Mouse (Mus musculus): ENCODE measurements around the gene Ergic1. TPM values are rescaled to one million over a fixed set of nuclear protein-coding genes. Genes with fewer than 3 reads are reported as not detected.
A peak's percentile ranks its signal among the peaks of the same experiment; 100 is the strongest.

Gene Ergic1
- total and polyA plus RNA-seq, 3 experiments, result 53.6 to 64.4 (median 59.4) TPM

GRCm38 (mm10) chr17:26578162-26578561 lies 16.9 kb downstream of the Ergic1 start:
- peak overlapping the region; percentile 83 for H3K27ac ChIP-seq
- DNase-seq, result no peak
- TF ChIP-seq POLR2A (IDR thresholded peaks at IDR 0.05; ENCODE audit: insufficient read depth, low read depth, low read length) (no peak), EP300 (IDR thresholded peaks at IDR 0.05; ENCODE audit: insufficient read depth, low read depth, low read length) (no peak), CTCF (IDR thresholded peaks at IDR 0.05) (no peak)
- 74% methylated on average over 7 of the region's 7 CpGs for WGBS
- H3K27me3 ChIP-seq (ENCODE audit: control insufficient read depth, insufficient read depth, low read length), result no peaks in the 10 kb centered on the region
- peaks cover 61% of the 10 kb centered on the region for H3K4me1 ChIP-seq (ENCODE audit: control insufficient read depth, insufficient read depth, low read length)
- no peak overlapping the region for H3K4me3 ChIP-seq
- intact Hi-C loops (cut with DNase I), result no loop called here
- H3K36me3 ChIP-seq (ENCODE audit: control insufficient read depth, insufficient read depth, low read length), result peaks cover 2% of the 10 kb centered on the region
- H3K79me2 ChIP-seq (replicated peaks; ENCODE audit: control insufficient read depth, insufficient read depth, low read length), result no peaks in the 10 kb centered on the region; the same call in 1 of the 2 replicates
- no peak overlapping the region for H3K9ac ChIP-seq (ENCODE audit: low read depth, low read length)

DNA sequence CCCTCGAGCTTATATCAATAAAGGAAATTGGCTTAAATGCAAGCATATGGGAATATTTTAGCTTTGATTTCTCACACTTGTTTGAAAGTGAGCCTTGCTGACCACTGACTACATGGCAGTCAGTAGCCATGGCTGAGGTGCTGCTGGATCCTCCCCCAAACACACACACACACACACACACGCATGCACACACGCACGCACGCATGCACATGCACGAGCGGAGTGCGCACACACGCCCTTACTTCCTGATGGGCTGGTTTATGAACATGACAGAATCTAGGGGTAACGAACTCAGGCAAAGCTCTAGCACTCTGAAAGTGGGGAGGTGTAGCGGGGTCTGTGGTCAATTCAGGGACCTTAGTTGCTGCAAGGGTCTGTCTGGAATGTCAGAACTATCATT lies 17.5 kb downstream of the Ergic1 start:
- no peak overlapping the region for H3K9ac ChIP-seq (ENCODE audit: low read depth, low read length)
- peak overlapping the region; percentile 83 for H3K27ac ChIP-seq
- H3K79me2 ChIP-seq (replicated peaks; ENCODE audit: control insufficient read depth, insufficient read depth, low read length), result no peaks in the 10 kb centered on the region; the same call in 1 of the 2 replicates
- H3K36me3 ChIP-seq (ENCODE audit: control insufficient read depth, insufficient read depth, low read length), result peaks cover 2% of the 10 kb centered on the region
- no peak for DNase-seq
- WGBS, result 85% methylated on average over 11 of the region's 11 CpGs
- H3K27me3 ChIP-seq (ENCODE audit: control insufficient read depth, insufficient read depth, low read length), result no peaks in the 10 kb centered on the region
- H3K4me1 ChIP-seq (ENCODE audit: control insufficient read depth, insufficient read depth, low read length), result peaks cover 65% of the 10 kb centered on the region
- intact Hi-C loops (cut with DNase I), result no loop called here
- no peak overlapping the region for H3K4me3 ChIP-seq
- TF ChIP-seq EP300 (IDR thresholded peaks at IDR 0.05; ENCODE audit: insufficient read depth, low read depth, low read length) (no peak), POLR2A (IDR thresholded peaks at IDR 0.05; ENCODE audit: insufficient read depth, low read depth, low read length) (no peak), CTCF (IDR thresholded peaks at IDR 0.05) (no peak)

DNA sequence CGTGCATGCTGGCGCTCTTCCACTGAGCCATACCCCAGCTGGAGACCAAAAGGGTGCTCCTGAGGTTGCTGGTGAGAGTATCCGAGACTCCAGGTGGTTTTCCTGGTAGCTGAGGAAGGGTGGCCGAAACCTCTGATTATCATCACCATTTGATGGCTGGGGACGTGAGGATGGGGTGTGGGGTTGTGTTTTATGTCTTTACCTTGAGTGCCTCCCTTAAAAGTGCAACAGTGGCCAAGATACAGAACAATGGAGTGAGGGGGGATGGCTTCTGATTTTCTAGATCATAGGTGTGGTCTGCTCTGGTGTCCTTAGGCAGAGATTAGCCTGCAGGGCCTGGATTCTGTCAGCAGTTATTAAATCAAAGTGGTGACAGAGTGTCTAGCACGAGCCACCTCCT lies 18.1 kb downstream of the Ergic1 start:
- Histone ChIP-seq H3K4me1 (ENCODE audit: control insufficient read depth, insufficient read depth, low read length) (peaks cover 67% of the 10 kb centered on the region), H3K9ac (ENCODE audit: low read depth, low read length) (no peak overlapping the region), H3K4me3 (no peak overlapping the region), H3K79me2 (replicated peaks; ENCODE audit: control insufficient read depth, insufficient read depth, low read length) (no peaks in the 10 kb centered on the region; the same call in 1 of the 2 replicates), H3K36me3 (ENCODE audit: control insufficient read depth, insufficient read depth, low read length) (peaks cover 2% of the 10 kb centered on the region), H3K27me3 (ENCODE audit: control insufficient read depth, insufficient read depth, low read length) (no peaks in the 10 kb centered on the region), H3K27ac (peak overlapping the region; percentile 59)
- TF ChIP-seq EP300 (IDR thresholded peaks at IDR 0.05; ENCODE audit: insufficient read depth, low read depth, low read length) (0 out of 2 replicates have a peak, but pooled peaks have one; percentile 41), CTCF (IDR thresholded peaks at IDR 0.05) (no peak), POLR2A (IDR thresholded peaks at IDR 0.05; ENCODE audit: insufficient read depth, low read depth, low read length) (no peak)
- 51% methylated on average over 6 of the region's 6 CpGs for WGBS
- intact Hi-C loops (cut with DNase I), result no loop called here
- no peak for DNase-seq

GRCm38 (mm10) chr17:26580873-26581401 lies 19.6 kb downstream of the Ergic1 start:
- Histone ChIP-seq H3K36me3 (ENCODE audit: control insufficient read depth, insufficient read depth, low read length) (peaks cover 5% of the 10 kb centered on the region; the same call in 1 of the 2 replicates), H3K79me2 (replicated peaks; ENCODE audit: control insufficient read depth, insufficient read depth, low read length) (no peaks in the 10 kb centered on the region; the same call in 1 of the 2 replicates), H3K27ac (peak overlapping the region; percentile 15), H3K4me1 (ENCODE audit: control insufficient read depth, insufficient read depth, low read length) (peaks cover 67% of the 10 kb centered on the region), H3K27me3 (ENCODE audit: control insufficient read depth, insufficient read depth, low read length) (no peaks in the 10 kb centered on the region), H3K9ac (ENCODE audit: low read depth, low read length) (no peak overlapping the region), H3K4me3 (no peak overlapping the region)
- DNase-seq, result no peak
- WGBS, result 95% methylated on average over 3 of the region's 3 CpGs
- intact Hi-C loops (cut with DNase I), result loop anchor here (5.0 kb wide), 1 partner anchor 56 kb away; no protein-coding TSS in a partner anchor
- TF ChIP-seq EP300 (IDR thresholded peaks at IDR 0.05; ENCODE audit: insufficient read depth, low read depth, low read length) (no peak), CTCF (IDR thresholded peaks at IDR 0.05) (no peak), POLR2A (IDR thresholded peaks at IDR 0.05; ENCODE audit: insufficient read depth, low read depth, low read length) (no peak)

GRCm38 (mm10) chr17:26582297-26582696 lies 21.0 kb downstream of the Ergic1 start:
- H3K4me1 ChIP-seq (ENCODE audit: control insufficient read depth, insufficient read depth, low read length), result peaks cover 55% of the 10 kb centered on the region
- H3K27me3 ChIP-seq (ENCODE audit: control insufficient read depth, insufficient read depth, low read length), result no peaks in the 10 kb centered on the region

DNA sequence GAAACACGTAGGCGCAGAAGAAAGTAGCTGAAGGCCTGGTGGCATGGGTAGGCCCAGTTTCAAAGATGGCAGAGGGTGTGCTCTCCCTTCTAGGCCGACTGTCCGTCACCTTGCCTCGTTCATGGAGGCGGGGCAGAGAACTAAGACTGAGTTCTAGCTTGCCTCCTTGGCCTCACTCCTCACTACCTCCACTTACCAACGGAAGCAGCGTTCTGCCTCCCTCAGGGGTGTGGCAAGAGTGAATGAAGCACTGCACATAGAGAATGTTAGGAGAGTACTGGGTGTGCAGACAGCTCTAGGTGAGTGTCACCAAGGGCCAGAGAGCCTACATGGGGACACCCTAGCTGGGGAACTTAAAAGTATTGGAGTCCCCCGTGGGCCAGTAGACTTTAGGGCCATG lies 21.8 kb downstream of the Ergic1 start:
- 95% methylated on average over 9 of the region's 9 CpGs for WGBS
- Histone ChIP-seq H3K79me2 (replicated peaks; ENCODE audit: control insufficient read depth, insufficient read depth, low read length) (no peaks in the 10 kb centered on the region), H3K4me1 (ENCODE audit: control insufficient read depth, insufficient read depth, low read length) (peaks cover 49% of the 10 kb centered on the region), H3K4me3 (no peak overlapping the region), H3K27me3 (ENCODE audit: control insufficient read depth, insufficient read depth, low read length) (no peaks in the 10 kb centered on the region), H3K36me3 (ENCODE audit: control insufficient read depth, insufficient read depth, low read length) (peaks cover 4% of the 10 kb centered on the region; the same call in 1 of the 2 replicates), H3K27ac (peak overlapping the region; percentile 97), H3K9ac (ENCODE audit: low read depth, low read length) (no peak overlapping the region)
- no peak for TF ChIP-seq EP300 (IDR thresholded peaks at IDR 0.05; ENCODE audit: insufficient read depth, low read depth, low read length)
- TF ChIP-seq POLR2A (IDR thresholded peaks at IDR 0.05; ENCODE audit: insufficient read depth, low read depth, low read length), result no peak
- TF ChIP-seq CTCF (IDR thresholded peaks at IDR 0.05), result no peak
- no peak for DNase-seq
- intact Hi-C loops (cut with DNase I), result loop anchor here (2.0 to 5.0 kb wide), 2 partner anchors 34 to 54 kb away; no protein-coding TSS in a partner anchor

More at GRCm38 (mm10) chr17:26582297-26582696, 21.0 kb downstream of the Ergic1 start:
- peak; percentile 14; the same call in 1 of the 2 replicates for TF ChIP-seq EP300 (IDR thresholded peaks at IDR 0.05; ENCODE audit: insufficient read depth, low read depth, low read length)
- TF ChIP-seq CTCF (IDR thresholded peaks at IDR 0.05), result no peak
- H3K27ac ChIP-seq, result peak overlapping the region; percentile 97
- intact Hi-C loops (cut with DNase I), result loop anchor here (2.0 to 5.0 kb wide), 2 partner anchors 33 to 55 kb away; no protein-coding TSS in a partner anchor
- DNase-seq, result peak in 1 of 2 experiments; percentile 74
- H3K9ac ChIP-seq (ENCODE audit: low read depth, low read length), result no peak overlapping the region
- H3K36me3 ChIP-seq (ENCODE audit: control insufficient read depth, insufficient read depth, low read length), result peaks cover 4% of the 10 kb centered on the region; the same call in 1 of the 2 replicates
- 19% methylated on average over 5 of the region's 5 CpGs for WGBS
- no peak overlapping the region for H3K4me3 ChIP-seq
- H3K79me2 ChIP-seq (replicated peaks; ENCODE audit: control insufficient read depth, insufficient read depth, low read length), result no peaks in the 10 kb centered on the region

Measured in heart, adult 2 months (tissue).